Mouse (Mus musculus): Measurements from ENCODE around the gene Rap2c.

The Rap2c gene

GRCm38 (mm10) chrX:51017851-51018785 is at the start of gene Rap2c:
Gene Rap2c, minus strand, starts transcription at chrX:51018018.
- no peak for DNase-seq (ENCODE audit: low read depth)

GRCm38 (mm10) chrX:51066539-51067286 is 48.9 kb upstream of the Rap2c start:
- DNase-seq (ENCODE audit: low read depth), result no peak

- DNase-seq (ENCODE audit: low read depth), result no peak
Measured at GRCm38 (mm10) chrX:51065773-51066172, 48.0 kb upstream of the Rap2c start.

- no peak for DNase-seq (ENCODE audit: low read depth)
Measured at GRCm38 (mm10) chrX:51065158-51065664, 47.4 kb upstream of the Rap2c start.

GRCm38 (mm10) chrX:51060220-51060619 is 42.4 kb upstream of the Rap2c start:
- DNase-seq (ENCODE audit: low read depth), result no peak

GRCm38 (mm10) chrX:51058741-51059140 is 40.9 kb upstream of the Rap2c start:
- DNase-seq (ENCODE audit: low read depth), result peak; percentile 42

GRCm38 (mm10) chrX:51058317-51058716 is 40.5 kb upstream of the Rap2c start:
- no peak for DNase-seq (ENCODE audit: low read depth)

- no peak for DNase-seq (ENCODE audit: low read depth)
Measured at GRCm38 (mm10) chrX:51051680-51052461, 34.1 kb upstream of the Rap2c start.

GRCm38 (mm10) chrX:51035678-51036209 is 17.9 kb upstream of the Rap2c start:
- no peak for DNase-seq (ENCODE audit: low read depth)

- DNase-seq (ENCODE audit: low read depth), result no peak
Measured at GRCm38 (mm10) chrX:51019884-51020283, 2.1 kb upstream of the Rap2c start.

GRCm38 (mm10) chrX:51018786-51019179 is 965 bp upstream of the Rap2c start:
- DNase-seq (ENCODE audit: low read depth), result no peak

GRCm38 (mm10) chrX:51016926-51017325 is 892 bp downstream of the Rap2c start:
- DNase-seq (ENCODE audit: low read depth), result no peak

GRCm38 (mm10) chrX:51012280-51012679 is 5.5 kb downstream of the Rap2c start:
- DNase-seq (ENCODE audit: low read depth), result no peak

GRCm38 (mm10) chrX:51010323-51010722 is 7.5 kb downstream of the Rap2c start:
- DNase-seq (ENCODE audit: low read depth), result no peak

- DNase-seq (ENCODE audit: low read depth), result peak; percentile 43
Measured at GRCm38 (mm10) chrX:51000791-51001190, 17.0 kb downstream of the Rap2c start.

- no peak for DNase-seq (ENCODE audit: low read depth)
Measured at GRCm38 (mm10) chrX:50995310-50995709, 22.5 kb downstream of the Rap2c start.

GRCm38 (mm10) chrX:50991324-50991723 is 26.5 kb downstream of the Rap2c start:
- DNase-seq (ENCODE audit: low read depth), result no peak

- DNase-seq (ENCODE audit: low read depth), result no peak
Measured at GRCm38 (mm10) chrX:50989940-50990339, 27.9 kb downstream of the Rap2c start.

GRCm38 (mm10) chrX:50988581-50988980 is 29.2 kb downstream of the Rap2c start:
- DNase-seq (ENCODE audit: low read depth), result no peak

- no peak for DNase-seq (ENCODE audit: low read depth)
Measured at GRCm38 (mm10) chrX:50978428-50978827, 39.4 kb downstream of the Rap2c start.

- DNase-seq (ENCODE audit: low read depth), result no peak
Measured at GRCm38 (mm10) chrX:50972145-50972544, 45.7 kb downstream of the Rap2c start.

- no peak for DNase-seq (ENCODE audit: low read depth)
Measured at GRCm38 (mm10) chrX:50969907-50970306, 47.9 kb downstream of the Rap2c start.

Measured in fibroblast of lung, adult 2 months (primary cell).